Mouse (Mus musculus) cerebellum, postnatal 14 days (tissue): Measurements from ENCODE around the gene Rab37.

Source experiments
- DNase-seq, 2 experiments: peaks; one replicate each; pipeline ENCODE4 v3.0.0; 2021; ENCODE audit warnings: mixed read lengths in 2 of 2

Rab37 gene

GRCm38 (mm10) chr11:115086213-115086612 lies 5.0 kb upstream of the Rab37 start:
- no peak for DNase-seq

DNA sequence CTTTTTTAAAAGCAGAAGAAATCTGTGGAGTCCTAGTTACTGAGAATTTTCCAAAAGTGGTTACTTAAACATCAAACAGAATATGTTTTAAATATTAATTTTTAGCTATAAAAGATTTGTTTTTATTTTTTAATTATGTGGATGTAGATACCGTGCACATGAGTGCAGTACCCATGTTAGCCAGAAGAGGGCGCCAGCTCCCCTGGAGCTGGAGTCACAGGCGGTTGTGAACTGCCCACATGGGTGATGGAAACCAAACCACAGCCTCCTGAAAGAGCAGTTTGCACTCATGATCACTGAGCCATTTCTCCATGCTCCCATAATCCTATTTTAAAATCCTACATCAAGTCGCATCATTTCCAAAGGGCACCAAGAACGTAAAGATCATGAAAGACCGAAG lies 1.4 kb upstream of the Rab37 start:
- DNase-seq, result peak in 1 of 2 experiments; percentile 43

- no peak for DNase-seq
Observed at GRCm38 (mm10) chr11:115092140-115092539, 909 bp downstream of the Rab37 start.

DNA sequence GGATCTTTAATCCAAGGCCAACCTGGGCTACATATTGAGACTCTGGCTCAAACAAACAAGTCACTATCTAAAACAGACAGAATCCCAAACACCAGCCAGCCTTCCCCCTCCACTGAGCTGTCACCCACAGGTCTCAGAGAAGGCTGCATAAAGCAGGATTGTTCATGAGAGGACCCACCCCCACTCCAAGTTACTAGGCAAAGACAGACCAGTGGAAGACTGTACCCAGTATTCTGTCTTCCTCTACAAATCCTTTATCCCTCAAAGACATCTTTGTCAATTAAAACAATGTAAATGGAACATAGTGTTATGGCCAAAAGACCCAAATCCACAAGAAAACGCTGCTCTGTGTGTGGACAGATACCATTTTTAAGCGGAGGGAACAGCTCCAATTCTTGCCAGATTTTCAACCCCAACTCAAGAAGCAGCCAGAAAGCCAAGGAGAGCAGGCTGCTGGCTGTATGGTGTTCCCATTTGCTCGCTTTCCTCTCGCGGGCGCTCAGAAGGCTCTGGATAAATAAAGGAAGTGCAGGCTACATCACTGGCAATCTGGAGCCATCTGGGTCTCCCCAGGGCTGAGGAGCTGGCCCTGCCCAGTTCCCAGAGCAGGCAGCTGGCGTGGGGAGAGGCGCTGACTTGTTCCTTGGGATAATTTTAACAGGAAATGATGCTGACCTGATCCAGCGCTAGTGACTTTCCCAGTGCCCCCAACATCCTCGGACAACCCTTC lies 7.1 kb downstream of the Rab37 start:
- DNase-seq, result peak; percentile 33 to 58

GRCm38 (mm10) chr11:115099241-115099840 lies 8.1 kb downstream of the Rab37 start:
- no peak for DNase-seq

DNA sequence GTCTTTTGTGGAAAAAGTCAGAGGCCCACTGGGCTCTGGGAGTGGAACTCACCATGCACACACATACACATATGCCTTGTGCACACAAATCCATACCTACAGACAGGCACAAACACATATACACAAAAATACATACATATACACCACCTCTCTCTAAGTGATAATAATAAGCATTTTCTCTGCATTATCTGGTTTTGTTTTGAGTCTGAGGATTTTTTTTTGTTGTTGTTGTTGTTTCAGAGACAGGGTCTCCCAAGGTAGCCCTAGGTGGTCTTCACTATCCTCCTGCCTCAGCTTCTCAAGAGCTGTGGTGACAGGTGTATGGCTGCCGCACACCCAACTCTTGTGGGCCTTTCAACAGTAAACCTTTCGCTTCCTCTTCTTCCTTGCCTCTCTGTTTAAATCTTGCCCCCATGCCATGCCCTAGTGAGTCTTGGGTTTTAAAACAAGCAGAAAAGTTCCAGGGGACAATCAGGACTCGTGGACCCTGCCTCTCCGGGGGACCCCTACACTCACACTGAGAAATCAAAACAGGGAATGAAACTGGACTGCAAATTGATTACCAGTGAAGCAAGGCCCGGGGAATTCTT lies 8.9 kb downstream of the Rab37 start:
- no peak for DNase-seq

DNA sequence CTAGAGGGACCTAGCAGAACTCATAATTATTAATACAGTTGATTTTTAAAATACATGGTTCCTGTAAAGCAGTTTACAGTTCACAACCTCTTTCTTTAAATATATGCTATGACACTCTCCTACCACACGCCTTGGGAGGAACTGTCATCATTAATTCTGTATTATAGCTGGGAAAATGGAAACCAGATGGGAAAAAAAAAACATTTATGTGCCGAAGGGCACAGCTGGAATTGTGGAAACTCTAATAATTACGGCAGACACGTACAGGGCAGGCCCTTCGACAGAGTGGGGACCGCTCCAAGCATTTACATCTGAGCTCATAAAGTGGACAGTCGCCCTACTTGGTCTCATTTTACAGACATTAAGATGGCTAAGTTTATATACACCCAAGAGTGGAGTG lies 9.5 kb downstream of the Rab37 start:
- DNase-seq, result no peak

DNA sequence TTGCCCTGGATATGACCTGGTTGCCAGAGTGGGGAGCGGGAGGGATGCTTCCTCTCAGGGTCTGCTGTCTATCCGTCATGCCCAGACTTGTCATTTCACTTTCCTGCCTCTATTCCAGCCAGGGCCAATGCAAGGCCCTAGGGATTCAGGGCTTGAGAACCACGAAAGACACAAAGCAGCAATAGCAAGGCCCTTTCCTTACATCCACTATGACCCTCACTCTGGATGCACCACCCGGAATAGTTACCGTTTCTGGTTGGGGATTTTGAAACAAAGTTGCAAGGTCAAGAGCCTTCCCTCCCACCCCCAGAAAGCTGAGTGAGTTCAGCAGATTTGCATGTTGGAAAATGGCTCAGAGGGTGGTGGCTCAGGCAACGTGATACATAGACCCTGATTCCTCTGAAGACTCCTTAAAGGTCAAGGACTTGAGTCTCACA lies 10.4 kb downstream of the Rab37 start:
- DNase-seq, result no peak

DNA sequence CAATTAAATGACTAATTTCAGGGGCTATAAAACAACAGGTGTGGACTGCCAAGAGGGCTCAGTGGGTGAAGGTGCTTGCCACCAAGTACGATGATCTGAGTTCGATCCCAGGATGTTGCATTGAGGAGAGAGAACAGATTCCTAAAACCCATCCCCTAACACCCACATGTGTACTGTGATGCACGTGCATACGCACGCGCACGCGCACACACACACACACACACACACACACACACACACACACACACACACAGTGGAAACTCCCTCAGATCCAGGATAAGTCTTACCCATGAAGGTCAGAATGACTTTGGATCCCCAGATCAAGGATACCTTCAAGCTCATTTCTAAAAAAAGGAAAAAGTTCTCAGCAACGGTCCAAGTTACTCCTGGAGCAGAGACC lies 10.9 kb downstream of the Rab37 start:
- DNase-seq, result no peak

DNA sequence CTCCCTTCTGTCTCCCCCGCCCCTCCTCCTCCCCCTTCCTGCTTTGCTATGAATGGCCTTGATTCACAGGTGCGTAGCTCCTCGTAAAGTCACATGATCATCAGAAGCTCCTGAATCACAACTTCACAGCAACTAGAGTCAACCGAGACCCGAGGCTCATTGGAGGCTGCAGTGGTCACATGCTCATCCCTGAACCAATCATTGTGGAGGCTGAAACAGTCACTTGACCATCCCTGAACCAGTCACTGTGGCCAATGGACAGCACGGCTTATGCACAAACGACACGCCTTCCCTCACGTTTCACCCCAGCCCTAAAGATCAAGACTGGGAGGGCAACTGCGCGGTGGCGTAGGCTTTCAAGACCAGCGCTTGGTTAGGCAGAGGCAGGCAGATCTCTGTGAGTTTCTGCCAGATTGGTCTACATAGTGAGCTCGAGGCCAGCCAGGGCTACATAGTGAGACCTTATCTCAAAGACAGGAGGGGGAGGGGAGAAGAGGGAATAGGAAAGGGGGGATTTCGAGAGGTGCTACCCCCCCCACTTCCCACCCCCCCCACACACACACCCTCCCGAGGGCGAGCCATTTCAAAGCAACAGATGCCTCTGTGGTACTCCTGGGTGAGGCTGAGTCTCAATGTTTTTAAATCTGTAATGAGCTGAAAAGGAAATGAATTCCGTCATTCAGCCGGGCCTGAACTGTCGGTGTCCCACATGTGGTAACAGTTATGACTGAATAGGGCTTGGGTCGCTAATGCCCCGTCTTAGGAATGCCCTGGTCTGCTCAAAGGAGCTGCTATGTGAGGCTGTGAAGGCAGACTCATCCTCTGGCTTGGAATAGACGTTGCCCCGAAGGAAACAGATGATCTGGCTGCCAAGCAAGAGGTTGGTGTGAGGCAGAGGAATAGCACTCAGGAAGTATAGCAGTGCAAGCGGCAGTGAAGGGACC lies 12.5 kb downstream of the Rab37 start:
- DNase-seq, result no peak

DNA sequence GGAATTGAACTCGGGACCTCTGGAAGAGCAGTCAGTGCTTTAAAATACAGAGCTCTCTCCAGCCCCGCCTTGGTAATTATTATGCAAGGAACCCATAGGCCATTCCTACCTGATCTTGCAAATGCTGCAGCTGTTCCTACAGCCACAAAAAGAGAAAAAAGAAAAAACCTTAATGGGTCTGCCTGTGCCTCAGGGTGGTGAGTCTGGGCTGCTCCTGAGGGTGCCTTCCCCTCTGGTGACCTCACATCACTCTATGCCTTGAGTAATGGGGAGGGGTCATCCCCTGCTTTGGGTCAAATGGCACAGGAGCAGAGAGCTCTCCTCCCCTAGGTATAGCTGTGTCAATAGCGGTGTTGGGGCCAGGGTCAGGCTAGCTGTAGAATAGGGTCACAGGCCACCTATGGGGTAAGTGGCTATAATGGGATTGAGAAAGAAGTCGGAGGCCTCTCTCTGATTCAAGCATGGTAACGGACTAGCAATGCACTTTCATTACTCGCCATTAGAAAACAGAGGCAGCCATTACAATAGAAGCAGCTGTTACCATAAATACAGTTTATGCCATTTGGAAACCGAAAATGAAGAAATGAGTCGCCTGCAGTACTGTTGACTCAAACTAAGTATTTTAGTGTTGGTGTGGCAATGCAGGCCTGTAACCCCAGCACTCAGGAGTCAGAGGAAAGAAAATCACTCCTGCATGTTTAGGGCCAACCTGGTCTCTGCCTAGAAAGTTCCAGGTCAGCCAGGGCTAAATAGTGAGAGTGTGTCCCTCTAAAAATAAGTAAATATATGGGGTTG lies 13.7 kb downstream of the Rab37 start:
- DNase-seq, result no peak

DNA sequence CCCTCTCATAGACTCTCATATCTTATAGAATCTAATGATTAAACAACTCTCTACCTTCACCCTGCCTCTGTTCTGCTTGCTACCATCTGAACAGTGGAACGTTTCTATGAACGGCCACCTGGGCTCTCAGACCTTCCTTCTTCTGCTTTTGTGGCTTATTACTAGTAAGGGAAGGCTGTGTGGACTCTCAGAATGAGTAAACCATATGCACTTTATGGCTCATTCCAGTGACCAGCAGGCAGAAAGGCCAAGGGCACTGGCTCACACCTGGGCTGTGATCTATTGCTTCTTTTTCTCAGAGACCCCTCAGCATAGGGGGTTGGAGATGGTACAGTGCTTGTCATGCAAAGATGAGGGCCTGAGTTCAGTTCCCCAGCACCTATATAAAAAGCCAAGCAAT lies 15.4 kb downstream of the Rab37 start:
- no peak for DNase-seq

- no peak for DNase-seq
Observed at GRCm38 (mm10) chr11:115107403-115107916, 16.2 kb downstream of the Rab37 start.

GRCm38 (mm10) chr11:115108176-115108575 lies 16.9 kb downstream of the Rab37 start:
- no peak for DNase-seq

DNA sequence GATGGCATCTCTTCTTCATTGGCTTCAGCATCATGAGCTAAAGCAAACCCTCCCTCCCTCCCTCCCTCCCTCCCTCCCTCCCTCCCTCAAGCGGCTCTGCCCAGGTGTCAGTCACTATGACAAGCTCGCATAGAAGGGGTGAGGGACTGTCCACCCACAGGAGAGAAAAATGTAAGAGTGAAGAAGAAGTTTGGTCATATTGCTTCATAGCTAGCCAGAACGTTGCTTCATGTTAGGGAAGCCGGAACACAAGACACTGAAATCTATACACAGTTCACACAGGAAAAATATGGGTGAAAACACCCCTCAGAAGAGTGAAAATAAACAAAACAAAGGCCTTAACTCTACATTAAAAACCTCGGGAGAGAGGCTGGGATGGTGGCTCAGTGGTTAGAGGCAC lies 19.0 kb downstream of the Rab37 start:
- DNase-seq, result no peak

DNA sequence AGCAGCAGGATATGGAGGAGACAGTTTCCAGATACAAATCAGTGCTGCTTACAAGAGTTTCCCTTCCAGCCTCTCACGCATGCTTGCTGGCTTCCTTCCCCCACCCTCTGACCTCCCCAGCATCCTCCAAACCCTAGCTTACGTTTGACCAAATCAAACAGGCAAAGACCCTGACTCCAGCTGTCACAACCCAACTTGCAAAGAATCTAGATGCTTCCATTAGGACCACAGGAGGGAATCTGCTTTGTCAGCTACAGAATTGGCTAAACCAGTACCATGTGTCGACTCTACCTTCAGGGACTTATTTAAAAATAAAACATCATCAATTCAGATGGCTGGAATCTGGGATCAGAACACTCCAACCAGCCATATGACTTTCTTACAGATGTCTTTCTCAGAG lies 21.0 kb downstream of the Rab37 start:
- no peak for DNase-seq

DNA sequence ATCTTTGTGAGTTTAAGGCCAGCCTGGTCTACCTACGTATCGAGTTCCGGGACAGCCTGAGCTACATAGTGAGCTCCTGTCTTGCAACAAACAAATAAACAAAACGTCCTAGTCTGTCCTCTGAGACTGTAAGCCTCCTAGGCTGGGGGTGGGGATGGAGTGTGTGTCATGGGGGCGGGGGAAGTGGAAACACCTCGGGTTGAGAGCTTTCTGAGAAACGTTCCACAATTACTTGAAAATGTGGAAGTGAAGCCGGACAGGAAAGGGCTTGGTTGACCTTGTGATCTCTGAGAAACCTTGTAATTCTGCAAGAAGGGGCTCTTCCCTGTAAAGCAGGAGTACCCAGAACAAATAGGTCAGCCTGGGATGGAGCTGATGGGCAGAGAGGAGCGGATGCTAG lies 28.2 kb downstream of the Rab37 start:
- no peak for DNase-seq

GRCm38 (mm10) chr11:115128483-115128882 lies 37.3 kb downstream of the Rab37 start:
- no peak for DNase-seq

DNA sequence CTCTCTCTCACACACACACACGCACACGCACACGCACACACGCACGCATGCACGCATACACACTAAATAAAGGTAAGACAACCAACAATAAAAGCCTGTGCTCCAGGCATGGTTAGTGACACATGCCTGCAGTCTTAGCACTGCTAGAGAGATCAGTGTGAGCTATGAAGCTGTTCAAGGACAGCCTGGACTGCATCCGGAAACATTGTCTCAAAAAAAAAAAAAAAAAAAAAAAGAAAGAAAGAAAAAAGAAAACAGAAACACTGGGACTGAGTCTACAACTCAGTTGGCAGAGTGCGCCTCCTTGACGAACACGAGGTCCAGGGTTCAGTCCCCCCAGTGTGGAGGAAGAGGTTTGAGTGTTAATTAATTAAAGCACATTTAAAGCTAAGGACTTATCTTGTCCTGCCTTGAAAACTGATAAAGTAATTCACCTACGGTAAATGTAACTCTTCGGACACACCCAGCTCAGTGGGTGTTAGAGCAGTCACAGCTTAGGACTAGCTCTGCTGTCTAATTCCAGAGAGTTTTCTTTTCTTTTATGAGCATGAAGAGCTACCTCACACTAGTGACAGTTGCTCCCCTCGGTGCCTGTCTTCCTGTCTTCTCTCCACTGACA lies 38.4 kb downstream of the Rab37 start:
- DNase-seq, result no peak

- no peak for DNase-seq
Observed at GRCm38 (mm10) chr11:115131768-115132381, 40.6 kb downstream of the Rab37 start.

DNA sequence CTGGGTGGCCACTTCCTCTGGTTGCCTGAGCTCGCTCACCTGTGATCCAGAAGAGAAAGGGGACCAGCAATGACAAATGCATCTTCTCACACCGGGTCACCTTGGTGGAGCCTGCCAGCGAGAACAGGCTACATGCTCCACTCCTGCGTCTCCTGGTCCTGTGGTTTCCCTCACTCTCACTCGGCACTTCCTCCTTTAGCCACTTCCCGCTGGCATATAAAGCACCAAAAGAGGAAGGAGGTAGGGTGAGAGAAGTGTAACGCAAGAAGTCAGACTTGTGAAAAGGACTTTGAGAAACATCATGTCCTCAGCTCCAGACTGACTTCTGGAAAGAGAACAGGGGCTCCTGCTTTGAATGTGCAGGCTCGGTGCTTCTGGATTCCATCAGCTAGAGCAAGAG lies 42.6 kb downstream of the Rab37 start, which contains the start of gene Cd300lf:
TSS of gene Cd300lf (minus strand) at position 193 of the 400 bp plus-strand sequence.
- no peak for DNase-seq
